Mouse (Mus musculus): ENCODE data around the gene Plaur. TPM values are rescaled to one million over a fixed set of nuclear protein-coding genes. Genes with fewer than 3 reads are reported as not detected.
"Not testable (repeated sequence)": the region's sequence is repeated elsewhere in the genome, so short reads cannot be mapped to it uniquely, and the experiment has no call there.

Gene Plaur
- polyA plus RNA-seq, 1 experiment from 2014 or later, result 0.59 TPM

DNA sequence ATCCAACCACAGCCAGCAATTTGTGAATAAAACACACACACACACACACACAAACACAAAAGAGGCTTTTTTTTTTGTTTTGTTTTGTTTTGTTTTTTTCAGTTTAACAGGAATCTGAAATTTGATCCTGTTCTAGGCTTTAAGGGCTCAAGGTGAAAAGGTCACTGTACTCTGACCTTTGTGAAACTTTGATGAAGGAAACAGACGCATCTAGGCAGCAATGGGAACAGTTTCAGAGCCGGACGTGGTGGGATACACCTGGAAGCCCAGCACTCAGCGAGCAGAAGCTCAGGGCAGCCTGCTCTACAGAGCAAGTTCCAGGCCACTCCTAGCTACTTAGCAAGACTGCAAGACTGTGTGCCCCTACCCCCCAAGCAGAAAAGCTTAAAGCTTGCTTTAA lies 42.6 kb downstream of the Plaur start:
- WGBS, result 14% methylated on average over 4 of the region's 4 CpGs
- H3K4me2 ChIP-seq (replicated peaks), result no peak overlapping the region

DNA sequence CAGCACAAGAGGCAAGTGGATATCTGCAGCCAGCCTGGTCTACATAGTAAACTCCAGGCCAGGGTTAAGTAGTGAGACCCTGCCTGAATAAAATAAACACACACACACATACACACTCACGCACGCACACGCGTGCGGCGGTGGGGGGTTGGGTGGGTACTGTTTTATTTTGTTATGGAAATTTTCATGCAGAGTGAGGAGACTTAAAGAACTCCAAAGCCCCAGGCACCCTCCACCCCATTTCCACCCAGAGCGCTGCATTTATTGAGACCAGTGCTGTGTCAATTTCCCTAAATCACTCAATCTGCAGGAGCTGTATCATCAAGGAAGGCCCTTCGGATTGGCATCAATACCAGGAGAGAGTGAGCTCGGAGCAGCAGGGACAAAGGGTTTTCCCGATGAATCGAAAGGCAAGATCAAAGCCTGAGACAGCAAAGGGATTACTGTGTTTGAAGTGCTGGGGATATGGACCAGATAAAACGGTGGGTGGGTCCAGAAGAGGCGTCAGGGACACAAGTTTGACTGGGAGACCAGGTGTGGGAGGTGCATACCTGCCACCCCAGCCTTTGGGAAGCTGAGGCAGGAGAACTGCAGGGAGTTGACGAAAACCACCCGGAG lies 43.3 kb downstream of the Plaur start:
- WGBS, result 13% methylated on average over 15 of the region's 15 CpGs
- Histone ChIP-seq H3K9ac (peak overlapping the region; percentile 24; the same call in 1 of the 2 replicates), H3K4me2 (replicated peaks) (peak overlapping the region; percentile 79), H3K27ac (peak overlapping the region; percentile 99), H3K4me1 (peaks cover 44% of the 10 kb centered on the region), H3K4me3 (no peak overlapping the region), H3K9me3 (replicated peaks) (no peaks in the 10 kb centered on the region), H3K27me3 (0 out of 2 replicates have a peak, but pooled peaks cover 5% of the 10 kb centered on the region), H3K36me3 (peaks cover 24% of the 10 kb centered on the region)
- ATAC-seq (ENCODE audit: low FRiP score), result no peak

More for the DNA sequence above, 42.6 kb downstream of the Plaur start:
- Histone ChIP-seq H3K27ac (peak overlapping the region; percentile 99), H3K9ac (peak overlapping the region; percentile 32; the same call in 1 of the 2 replicates), H3K4me1 (peaks cover 45% of the 10 kb centered on the region), H3K9me3 (replicated peaks) (no peaks in the 10 kb centered on the region), H3K4me3 (no peak overlapping the region), H3K36me3 (peaks cover 29% of the 10 kb centered on the region), H3K27me3 (peaks cover 10% of the 10 kb centered on the region; the same call in 1 of the 2 replicates)
- no peak for ATAC-seq (ENCODE audit: low FRiP score)

DNA sequence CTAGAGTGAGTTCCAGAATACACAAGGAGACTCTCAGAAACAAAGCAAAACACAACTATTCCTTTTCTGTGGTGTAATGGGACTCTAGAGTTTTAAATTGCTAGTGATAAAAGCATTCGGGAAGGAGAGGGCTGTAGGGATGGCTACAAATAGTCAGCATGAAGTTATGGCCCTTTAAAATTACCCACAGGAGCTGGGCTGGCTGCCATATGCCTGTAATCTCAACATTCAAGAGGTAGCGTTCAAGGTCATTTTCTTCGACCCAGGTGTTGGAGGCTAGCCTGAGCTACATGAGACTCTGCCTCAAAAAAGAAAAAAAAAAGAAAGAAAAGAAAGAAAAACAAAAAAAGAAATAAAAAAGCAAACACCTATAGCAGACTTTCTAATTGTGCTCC lies 43.8 kb downstream of the Plaur start:
- H3K36me3 ChIP-seq, result peaks cover 24% of the 10 kb centered on the region
- 20% methylated on average over 3 of the region's 3 CpGs for WGBS
- peaks cover 47% of the 10 kb centered on the region for H3K4me1 ChIP-seq
- peak overlapping the region; percentile 79 for H3K4me2 ChIP-seq (replicated peaks)
- peak overlapping the region; percentile 61 for H3K4me3 ChIP-seq
- H3K27ac ChIP-seq, result peak overlapping the region; percentile 99
- no peak for ATAC-seq (ENCODE audit: low FRiP score)
- H3K9ac ChIP-seq, result peak overlapping the region; percentile 89
- H3K27me3 ChIP-seq, result 0 out of 2 replicates have a peak, but pooled peaks cover 5% of the 10 kb centered on the region
- H3K9me3 ChIP-seq (replicated peaks), result no peaks in the 10 kb centered on the region

DNA sequence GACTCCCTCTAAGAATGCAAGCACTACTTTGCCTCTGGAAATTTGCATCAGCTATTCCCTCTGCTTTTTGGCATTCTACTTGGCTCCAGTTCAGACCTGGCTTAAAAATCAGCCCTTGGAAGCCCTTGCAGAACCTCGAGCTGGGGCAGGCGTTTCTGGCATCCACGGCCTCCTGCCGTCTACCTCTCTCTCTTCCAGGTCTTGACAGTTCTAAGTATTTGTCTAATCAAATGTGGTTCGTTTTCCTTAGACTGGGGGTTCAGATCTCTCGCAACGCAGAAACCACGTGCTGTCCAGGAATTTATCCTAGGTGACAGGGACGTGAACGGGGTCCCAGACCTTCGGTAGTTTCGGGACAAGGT lies 44.2 kb downstream of the Plaur start:
- no peaks in the 10 kb centered on the region for H3K9me3 ChIP-seq (replicated peaks)
- H3K4me3 ChIP-seq, result peak overlapping the region; percentile 61
- peak overlapping the region; percentile 89 for H3K9ac ChIP-seq
- H3K27ac ChIP-seq, result peak overlapping the region; percentile 99
- H3K4me2 ChIP-seq (replicated peaks), result peak overlapping the region; percentile 79
- no peak; the same call in 1 of the 2 replicates for ATAC-seq (ENCODE audit: low FRiP score)
- WGBS, result under 1% methylated on average over 12 of the region's 12 CpGs
- peaks cover 47% of the 10 kb centered on the region for H3K4me1 ChIP-seq
- H3K27me3 ChIP-seq, result 0 out of 2 replicates have a peak, but pooled peaks cover 1% of the 10 kb centered on the region
- peaks cover 24% of the 10 kb centered on the region for H3K36me3 ChIP-seq

DNA sequence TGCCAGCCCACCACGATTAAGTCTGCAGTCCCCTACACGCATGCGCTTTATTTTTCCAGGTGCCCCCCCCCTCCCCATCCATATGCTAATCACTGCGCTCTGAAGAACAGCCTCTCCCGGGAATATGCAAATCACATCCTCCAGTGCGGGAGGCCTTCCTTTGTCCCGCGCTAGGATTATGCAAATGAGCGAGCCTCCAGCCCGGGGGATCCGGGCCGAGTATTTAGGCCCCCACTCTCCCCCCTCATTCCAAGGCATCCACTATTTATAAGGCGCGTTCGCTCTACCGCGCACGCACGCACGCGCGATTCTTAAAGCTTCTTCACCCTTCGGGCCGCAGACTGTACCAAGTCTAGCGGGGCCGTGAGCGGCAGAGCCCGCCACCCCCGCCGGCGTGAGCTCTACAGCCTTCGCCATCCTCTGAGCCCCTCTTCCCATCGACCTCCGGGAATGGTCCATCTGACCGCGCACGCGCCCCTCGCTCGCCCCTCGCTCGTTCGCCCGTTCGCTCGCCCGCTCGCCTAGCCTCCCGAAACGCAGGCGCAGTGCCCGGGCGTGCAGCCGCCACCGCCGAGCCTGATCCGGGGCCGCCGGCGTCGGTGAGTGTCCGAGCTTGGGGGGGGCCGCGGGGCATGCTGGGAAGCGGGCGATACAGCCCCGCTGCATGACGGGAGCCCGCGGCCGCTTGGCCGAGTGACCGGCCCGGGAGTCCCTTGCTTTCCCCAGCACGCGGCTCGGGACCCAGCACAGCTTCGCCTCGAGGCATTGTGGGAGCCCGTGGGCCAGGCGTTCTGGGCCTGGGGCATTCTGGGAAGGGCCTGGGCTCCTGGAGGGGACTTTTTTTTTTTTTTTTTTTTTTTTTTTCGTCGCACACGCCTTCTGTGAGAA lies 44.8 kb downstream of the Plaur start, which contains the start of gene Zfp428:
Gene Zfp428, plus strand, starts transcription at position 169 of the 888 bp plus-strand sequence.
- Histone ChIP-seq H3K27ac (peak within 1 kb of the TSS; percentile 99), H3K9ac (peak within 1 kb of the TSS; percentile 89), H3K4me1 (peaks cover 47% of the 10 kb centered on the region), H3K4me3 (peak within 1 kb of the TSS; percentile 61), H3K4me2 (replicated peaks) (peak within 1 kb of the TSS; percentile 79), H3K9me3 (replicated peaks) (no peaks in the 10 kb centered on the region), H3K36me3 (peaks cover 23% of the 10 kb centered on the region), H3K27me3 (no peaks in the 10 kb centered on the region)
- WGBS, result under 1% methylated on average over 82 of the region's 84 CpGs
- ATAC-seq (ENCODE audit: low FRiP score), result peak; percentile 93

DNA sequence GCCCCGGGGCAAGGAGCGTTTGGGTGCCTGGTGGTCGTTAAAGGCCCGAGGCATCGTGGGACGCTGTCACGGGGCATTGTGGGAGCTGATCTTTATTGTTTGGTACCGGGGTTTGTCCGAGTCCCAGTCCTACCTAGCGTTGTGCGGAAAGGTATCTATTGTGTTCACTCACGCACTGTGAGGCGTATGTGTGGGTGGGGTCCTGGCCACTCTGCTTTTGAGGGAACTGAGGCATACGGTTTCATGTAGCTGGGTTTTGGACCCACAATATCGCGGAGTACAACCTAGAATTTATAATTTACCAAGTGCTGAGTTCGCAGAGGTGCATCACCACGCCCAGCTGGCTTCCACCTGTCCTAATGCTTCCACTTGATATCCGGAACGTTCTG lies 45.4 kb downstream of the Plaur start:
- H3K4me2 ChIP-seq (replicated peaks), result peak overlapping the region; percentile 79
- H3K27ac ChIP-seq, result peak overlapping the region; percentile 99
- H3K36me3 ChIP-seq, result peaks cover 23% of the 10 kb centered on the region
- no peaks in the 10 kb centered on the region for H3K9me3 ChIP-seq (replicated peaks)
- peak overlapping the region; percentile 89 for H3K9ac ChIP-seq
- no peaks in the 10 kb centered on the region for H3K27me3 ChIP-seq
- peak overlapping the region; percentile 61 for H3K4me3 ChIP-seq
- peaks cover 47% of the 10 kb centered on the region for H3K4me1 ChIP-seq
- WGBS, result 1% methylated on average over 20 of the region's 20 CpGs
- peak; percentile 18; the same call in 1 of the 2 replicates for ATAC-seq (ENCODE audit: low FRiP score)

DNA sequence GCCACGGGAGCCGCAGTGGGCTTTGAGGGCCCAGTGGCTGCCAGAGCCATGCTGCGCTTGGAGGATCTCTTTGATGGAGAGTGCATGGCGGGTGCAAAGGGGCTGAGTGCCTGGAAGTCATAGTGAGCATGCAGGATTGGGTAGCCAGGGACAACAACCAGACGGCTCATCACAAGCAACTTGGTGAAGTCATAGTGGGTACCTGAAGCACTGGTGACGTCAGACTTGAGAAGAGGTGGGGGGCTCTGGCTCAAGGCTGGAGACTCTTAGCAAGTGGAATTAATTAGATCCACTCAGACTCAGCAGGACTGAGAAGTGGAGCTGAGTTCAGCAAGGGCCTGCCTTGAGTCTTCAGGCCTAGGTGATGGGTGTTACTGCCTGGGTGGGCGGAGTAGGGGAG lies 50.1 kb downstream of the Plaur start, which contains the start of gene AC161166.1:
Gene AC161166.1, minus strand, starts transcription at position 101 of the 400 bp plus-strand sequence.
- ATAC-seq (ENCODE audit: low FRiP score), result no peak
- peaks cover 17% of the 10 kb centered on the region for H3K4me1 ChIP-seq
- over 99% methylated on average over 7 of the region's 7 CpGs for WGBS
- H3K4me2 ChIP-seq (replicated peaks), result no peak within 1 kb of the TSS
- H3K4me3 ChIP-seq, result no peak within 1 kb of the TSS
- H3K9ac ChIP-seq, result no peak within 1 kb of the TSS
- peaks cover 56% of the 10 kb centered on the region for H3K36me3 ChIP-seq
- no peak within 1 kb of the TSS for H3K27ac ChIP-seq
- no peaks in the 10 kb centered on the region for H3K27me3 ChIP-seq
- no peaks in the 10 kb centered on the region for H3K9me3 ChIP-seq (replicated peaks)

DNA sequence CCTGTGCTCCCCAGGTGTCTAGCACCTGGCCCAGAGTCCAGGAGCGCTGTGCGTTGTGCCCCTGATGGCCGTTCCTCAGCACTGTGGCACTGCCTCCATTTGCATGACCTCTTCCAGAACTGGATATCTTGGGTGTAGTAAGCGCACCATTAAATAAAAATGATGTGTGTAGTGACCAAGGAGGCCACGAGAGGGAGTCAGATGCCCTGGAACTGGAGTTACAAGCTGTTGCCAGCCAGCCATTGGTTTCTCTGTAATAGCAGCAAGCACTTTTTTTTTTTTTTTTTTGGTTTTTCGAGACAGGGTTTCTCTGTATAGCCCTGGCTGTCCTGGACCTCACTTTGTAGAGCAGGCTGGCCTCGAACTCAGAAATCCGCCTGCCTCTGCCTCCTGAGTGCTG lies 54.0 kb downstream of the Plaur start:
- WGBS, result 55% methylated on average over 7 of the region's 8 CpGs
- peaks cover 57% of the 10 kb centered on the region for H3K36me3 ChIP-seq
- ATAC-seq (ENCODE audit: low FRiP score), result not testable (repeated sequence)

DNA sequence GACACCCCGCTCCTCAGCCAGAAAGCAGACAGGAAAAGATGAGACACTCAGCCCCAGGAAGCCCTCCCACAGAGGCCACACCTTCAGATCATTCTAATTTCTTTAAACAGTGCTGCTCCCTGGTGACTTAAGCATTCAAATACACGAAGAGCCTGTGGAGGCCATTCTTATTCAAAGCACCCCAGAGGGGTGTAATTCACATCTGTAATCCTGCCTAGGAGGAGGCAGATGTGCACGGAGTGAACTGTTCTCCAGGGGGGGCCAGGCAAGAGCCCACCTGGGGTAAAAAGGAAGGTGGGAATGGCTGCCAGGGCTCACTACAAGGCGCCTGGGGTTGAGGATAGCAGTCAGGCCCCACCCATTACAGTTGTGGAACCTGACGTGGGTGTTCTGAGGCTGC lies 54.8 kb downstream of the Plaur start:
- Histone ChIP-seq H3K4me1 (0 out of 2 replicates have a peak, but pooled peaks cover 2% of the 10 kb centered on the region), H3K4me3 (no peak overlapping the region), H3K4me2 (replicated peaks) (no peak overlapping the region), H3K27me3 (no peaks in the 10 kb centered on the region), H3K9ac (no peak overlapping the region), H3K9me3 (replicated peaks) (no peaks in the 10 kb centered on the region), H3K27ac (no peak overlapping the region), H3K36me3 (peaks cover 49% of the 10 kb centered on the region)
- ATAC-seq (ENCODE audit: low FRiP score), result no peak
- 34% methylated on average over 5 of the region's 5 CpGs for WGBS

More for the DNA sequence above, 54.0 kb downstream of the Plaur start:
- H3K4me1 ChIP-seq; H3K27me3 ChIP-seq; H3K9me3 ChIP-seq (replicated peaks); H3K27ac ChIP-seq; H3K9ac ChIP-seq; H3K4me2 ChIP-seq (replicated peaks); H3K4me3 ChIP-seq: not testable (repeated sequence)

DNA sequence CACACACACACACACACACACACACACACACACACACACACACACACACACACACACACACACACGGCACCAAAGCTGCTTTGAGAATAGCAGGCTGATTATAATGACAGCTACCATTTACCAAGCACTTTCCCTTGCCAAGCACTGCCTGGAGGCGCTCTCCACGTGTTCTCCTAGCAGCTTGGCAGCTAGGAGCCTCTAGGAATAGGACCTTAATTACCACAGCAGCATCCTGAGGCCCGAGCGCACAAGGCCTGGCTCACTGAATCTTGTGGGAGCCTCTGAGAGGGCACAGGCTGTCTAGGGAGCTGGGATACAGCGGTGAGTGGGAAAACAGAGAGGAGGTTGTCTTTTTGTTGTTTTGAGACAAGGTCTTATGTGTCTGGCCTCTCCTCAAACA lies 55.4 kb downstream of the Plaur start:
- Histone ChIP-seq H3K4me2 (replicated peaks) (no peak overlapping the region), H3K4me1 (0 out of 2 replicates have a peak, but pooled peaks cover 2% of the 10 kb centered on the region), H3K9ac (no peak overlapping the region), H3K27me3 (no peaks in the 10 kb centered on the region), H3K36me3 (peaks cover 44% of the 10 kb centered on the region), H3K9me3 (replicated peaks) (no peaks in the 10 kb centered on the region), H3K27ac (0 out of 2 replicates have a peak overlapping the region, but pooled peaks have one; percentile 57), H3K4me3 (no peak overlapping the region)
- ATAC-seq (ENCODE audit: low FRiP score), result no peak
- 62% methylated on average over 6 of the region's 6 CpGs for WGBS

DNA sequence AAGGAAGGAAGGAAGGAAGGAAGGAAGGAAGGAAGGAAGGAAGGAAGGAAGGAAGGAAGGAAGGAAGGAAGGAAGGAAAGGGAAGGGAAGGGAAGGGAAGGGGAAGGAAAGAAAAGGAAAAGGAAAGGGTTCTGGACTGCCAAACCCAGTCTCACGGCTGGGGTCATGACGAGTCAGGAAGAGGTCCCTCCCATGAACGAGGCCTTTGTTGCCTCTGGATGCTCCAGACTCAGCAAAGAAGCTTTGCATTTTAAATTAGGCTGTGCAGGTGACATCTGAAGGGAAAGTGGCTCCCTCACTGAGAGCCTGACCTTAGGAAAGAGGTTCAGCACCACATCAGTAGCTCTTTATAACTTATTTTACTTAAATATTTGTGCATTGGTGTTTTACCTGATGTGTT lies 56.8 kb downstream of the Plaur start:
- H3K4me2 ChIP-seq (replicated peaks), result no peak overlapping the region
- 48% methylated on average over 3 of the region's 3 CpGs for WGBS
- H3K27ac ChIP-seq, result no peak overlapping the region
- H3K9ac ChIP-seq, result no peak overlapping the region
- H3K4me1 ChIP-seq, result 0 out of 2 replicates have a peak, but pooled peaks cover 2% of the 10 kb centered on the region
- H3K4me3 ChIP-seq, result no peak overlapping the region
- no peaks in the 10 kb centered on the region for H3K27me3 ChIP-seq
- H3K9me3 ChIP-seq (replicated peaks), result no peaks in the 10 kb centered on the region
- no peak for ATAC-seq (ENCODE audit: low FRiP score)
- peaks cover 34% of the 10 kb centered on the region for H3K36me3 ChIP-seq

DNA sequence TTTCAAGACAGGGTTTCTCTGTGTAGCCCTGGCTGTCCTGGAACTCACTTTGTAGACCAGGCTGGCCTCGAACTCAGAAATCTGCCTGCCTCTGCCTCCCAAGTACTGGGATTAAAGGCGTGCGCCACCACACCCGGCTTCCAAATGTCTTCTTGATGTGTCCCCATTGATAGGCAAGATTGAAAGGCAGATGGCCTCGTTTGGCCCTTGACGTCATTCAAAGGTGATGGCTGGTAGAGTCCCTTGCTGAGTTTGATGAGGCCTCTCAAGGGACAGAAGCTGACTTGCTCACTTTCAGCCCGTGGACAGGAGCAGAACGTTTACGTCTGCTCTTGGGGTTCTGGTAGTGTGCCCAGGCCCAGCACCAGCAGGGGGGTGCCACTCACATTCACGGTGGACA lies 57.8 kb downstream of the Plaur start:
- not testable (repeated sequence) for H3K4me1 ChIP-seq; H3K9ac ChIP-seq; H3K4me2 ChIP-seq (replicated peaks); H3K27ac ChIP-seq; ATAC-seq (ENCODE audit: low FRiP score); H3K9me3 ChIP-seq (replicated peaks); H3K4me3 ChIP-seq; H3K27me3 ChIP-seq
- 85% methylated on average over 10 of the region's 10 CpGs for WGBS
- H3K36me3 ChIP-seq, result peaks cover 27% of the 10 kb centered on the region

All from hindbrain, embryonic 12.5 days (tissue).